Mouse (Mus musculus): ENCODE data around the gene Dnase2b.

- no peak for TF ChIP-seq CTCF (IDR thresholded peaks at IDR 0.05; ENCODE audit: borderline replicate concordance, extremely low read depth, insufficient read depth, insufficient read length)
- no peak for TF ChIP-seq POLR2A (IDR thresholded peaks at IDR 0.05; ENCODE audit: borderline replicate concordance, extremely low read depth, insufficient read depth, insufficient read length, poor library complexity, severe bottlenecking)
Measured at GRCm38 (mm10) chr3:146586616-146587015, 28.8 kb downstream of the Dnase2b start.
